Mouse (Mus musculus): Measurements from ENCODE around the gene Rapgefl1. TPM values are rescaled to one million over a fixed set of nuclear protein-coding genes. Genes with fewer than 3 reads are reported as not detected.

Gene Rapgefl1
- polyA plus RNA-seq, 1 experiment from 2014 or later, result 6.3 TPM

DNA sequence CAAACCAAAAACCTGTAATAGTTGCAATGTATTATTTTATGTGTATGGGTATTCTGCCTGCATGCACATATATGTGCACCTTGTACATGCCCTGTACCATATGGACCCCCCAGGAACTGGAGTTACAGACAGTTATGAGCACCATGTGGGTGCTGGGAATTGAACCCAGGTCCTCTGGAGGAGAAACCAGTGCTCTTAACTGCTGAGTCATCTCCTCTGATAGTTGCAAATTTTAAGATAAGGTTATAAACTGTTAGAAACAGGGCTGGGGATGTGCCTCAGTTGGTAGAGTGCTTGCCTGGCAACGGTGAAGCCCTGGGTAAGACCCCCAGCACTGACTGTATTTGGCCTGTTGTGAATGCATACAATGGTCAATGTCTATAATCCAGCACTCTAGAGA is 45.1 kb upstream of the Rapgefl1 start:
- Histone ChIP-seq H3K4me3 (ENCODE audit: low read depth, low read length) (no peak overlapping the region), H3K4me1 (ENCODE audit: control insufficient read depth, insufficient read depth, low read length) (peaks cover 19% of the 10 kb centered on the region), H3K27ac (replicated peaks; ENCODE audit: low read depth, low read length) (no peak overlapping the region), H3K27me3 (replicated peaks; ENCODE audit: control insufficient read depth, insufficient read depth, low read length) (no peaks in the 10 kb centered on the region), H3K36me3 (ENCODE audit: control insufficient read depth, insufficient read depth, low read length) (no peaks in the 10 kb centered on the region), H3K9ac (ENCODE audit: low read depth, low read length) (no peak overlapping the region), H3K4me2 (ENCODE audit: low read depth, low read length) (no peak overlapping the region), H3K9me3 (ENCODE audit: control insufficient read depth, low read length) (no peaks in the 10 kb centered on the region)
- DNase-seq (ENCODE audit: low spot score), result no peak
- WGBS, result 83% methylated on average over 1 of the region's 1 CpGs
- no peak for ATAC-seq (ENCODE audit: low read depth)

DNA sequence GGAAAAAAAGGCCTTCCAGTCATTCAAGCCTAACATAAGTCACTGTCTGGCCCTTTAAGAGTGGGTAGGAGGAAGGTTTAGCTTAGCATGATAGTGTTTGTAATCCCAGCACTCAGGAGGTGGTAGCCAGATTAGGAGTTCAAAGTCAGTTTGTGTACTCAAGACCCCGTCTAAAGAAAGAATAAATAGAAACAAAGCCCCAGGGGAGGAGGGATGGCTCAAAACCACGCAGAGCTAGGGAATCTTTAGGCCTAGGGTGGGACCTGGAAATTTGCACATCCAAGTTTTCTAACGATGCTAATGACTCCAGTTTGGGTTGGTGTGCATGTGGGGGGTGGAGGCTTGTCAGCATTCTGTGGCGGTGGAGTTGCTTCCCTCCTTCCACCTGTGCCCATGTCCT is 44.5 kb upstream of the Rapgefl1 start:
- no peak for ATAC-seq (ENCODE audit: low read depth)
- WGBS, result 20% methylated on average over 4 of the region's 4 CpGs

GRCm38 (mm10) chr11:98794469-98795014 is 42.0 kb upstream of the Rapgefl1 start:
- H3K27ac ChIP-seq (replicated peaks; ENCODE audit: low read depth, low read length), result peak overlapping the region; percentile 100
- WGBS, result 0% methylated on average over 25 of the region's 30 CpGs
- H3K36me3 ChIP-seq (ENCODE audit: control insufficient read depth, insufficient read depth, low read length), result peaks cover 18% of the 10 kb centered on the region
- peak overlapping the region; percentile 99 for H3K9ac ChIP-seq (ENCODE audit: low read depth, low read length)
- H3K9me3 ChIP-seq (ENCODE audit: control insufficient read depth, low read length), result no peaks in the 10 kb centered on the region
- H3K27me3 ChIP-seq (replicated peaks; ENCODE audit: control insufficient read depth, insufficient read depth, low read length), result no peaks in the 10 kb centered on the region
- ATAC-seq (ENCODE audit: low read depth) (peak; percentile 71), DNase-seq (ENCODE audit: low spot score) (peak; percentile 86)
- peaks cover 25% of the 10 kb centered on the region for H3K4me1 ChIP-seq (ENCODE audit: control insufficient read depth, insufficient read depth, low read length)
- peak overlapping the region; percentile 88 for H3K4me2 ChIP-seq (ENCODE audit: low read depth, low read length)
- peak overlapping the region; percentile 99 for H3K4me3 ChIP-seq (ENCODE audit: low read depth, low read length)

More for the DNA sequence above, 44.5 kb upstream of the Rapgefl1 start:
- Histone ChIP-seq H3K27me3 (replicated peaks; ENCODE audit: control insufficient read depth, insufficient read depth, low read length) (no peaks in the 10 kb centered on the region), H3K4me1 (ENCODE audit: control insufficient read depth, insufficient read depth, low read length) (peaks cover 16% of the 10 kb centered on the region), H3K4me3 (ENCODE audit: low read depth, low read length) (no peak overlapping the region), H3K4me2 (ENCODE audit: low read depth, low read length) (no peak overlapping the region), H3K9me3 (ENCODE audit: control insufficient read depth, low read length) (no peaks in the 10 kb centered on the region), H3K36me3 (ENCODE audit: control insufficient read depth, insufficient read depth, low read length) (no peaks in the 10 kb centered on the region), H3K27ac (replicated peaks; ENCODE audit: low read depth, low read length) (no peak overlapping the region), H3K9ac (ENCODE audit: low read depth, low read length) (no peak overlapping the region)
- DNase-seq (ENCODE audit: low spot score), result no peak

DNA sequence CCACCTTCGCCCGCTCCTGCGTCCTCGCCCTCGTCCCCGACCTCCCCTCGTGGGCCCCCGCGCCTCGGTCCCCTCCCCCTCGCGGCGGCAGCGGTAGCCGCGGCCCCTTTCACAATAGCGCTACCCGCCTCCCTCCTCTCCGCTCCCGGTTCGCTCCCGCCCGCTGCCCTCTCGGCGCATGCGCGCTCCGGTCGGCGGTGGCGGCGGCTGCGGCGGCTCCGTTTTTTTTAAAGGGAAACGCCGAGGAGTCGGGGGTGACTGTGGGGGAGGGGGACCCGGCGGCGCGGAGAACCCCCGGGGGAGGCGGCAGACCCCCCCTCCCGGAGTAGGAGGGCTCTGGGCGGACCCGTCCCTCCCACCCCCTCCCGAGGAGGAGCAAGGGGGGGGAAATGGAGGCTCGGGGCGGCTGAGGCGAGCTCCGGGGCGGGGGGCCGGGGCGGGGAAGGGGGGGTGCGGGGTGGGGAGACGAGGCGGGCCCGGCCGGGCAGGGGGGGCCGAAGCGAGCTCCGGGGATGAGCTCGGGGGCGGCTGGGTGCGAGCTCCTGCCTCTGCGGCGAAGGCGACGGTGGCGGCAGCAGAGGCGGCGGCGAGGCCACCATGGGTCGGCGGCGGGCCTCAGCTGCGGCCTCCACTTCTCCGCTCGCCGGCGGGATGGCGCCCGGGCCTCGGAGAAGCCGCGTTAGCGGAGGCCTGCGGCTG is 41.4 kb upstream of the Rapgefl1 start, which contains the start of gene Msl1:
Gene Msl1 (plus strand): TSS at position 502 of the 699 bp plus-strand sequence.
- Histone ChIP-seq H3K36me3 (ENCODE audit: control insufficient read depth, insufficient read depth, low read length) (peaks cover 25% of the 10 kb centered on the region), H3K9me3 (ENCODE audit: control insufficient read depth, low read length) (no peaks in the 10 kb centered on the region), H3K4me2 (ENCODE audit: low read depth, low read length) (peak within 1 kb of the TSS; percentile 88), H3K27me3 (replicated peaks; ENCODE audit: control insufficient read depth, insufficient read depth, low read length) (no peaks in the 10 kb centered on the region), H3K4me3 (ENCODE audit: low read depth, low read length) (peak within 1 kb of the TSS; percentile 99), H3K9ac (ENCODE audit: low read depth, low read length) (peak within 1 kb of the TSS; percentile 99), H3K4me1 (ENCODE audit: control insufficient read depth, insufficient read depth, low read length) (peaks cover 25% of the 10 kb centered on the region), H3K27ac (replicated peaks; ENCODE audit: low read depth, low read length) (peak within 1 kb of the TSS; percentile 100)
- peak; percentile 79 for ATAC-seq (ENCODE audit: low read depth)
- WGBS, result under 1% methylated on average over 30 of the region's 89 CpGs
- peak; percentile 93 for DNase-seq (ENCODE audit: low spot score)

- WGBS, result 0% methylated on average over 5 of the region's 74 CpGs
- Histone ChIP-seq H3K36me3 (ENCODE audit: control insufficient read depth, insufficient read depth, low read length) (peaks cover 32% of the 10 kb centered on the region), H3K9me3 (ENCODE audit: control insufficient read depth, low read length) (no peaks in the 10 kb centered on the region), H3K27me3 (replicated peaks; ENCODE audit: control insufficient read depth, insufficient read depth, low read length) (no peaks in the 10 kb centered on the region), H3K4me2 (ENCODE audit: low read depth, low read length) (peak overlapping the region; percentile 88), H3K27ac (replicated peaks; ENCODE audit: low read depth, low read length) (peak overlapping the region; percentile 100), H3K4me1 (ENCODE audit: control insufficient read depth, insufficient read depth, low read length) (peaks cover 25% of the 10 kb centered on the region), H3K4me3 (ENCODE audit: low read depth, low read length) (peak overlapping the region; percentile 99), H3K9ac (ENCODE audit: low read depth, low read length) (peak overlapping the region; percentile 99)
- DNase-seq (ENCODE audit: low spot score), result no peak
- ATAC-seq (ENCODE audit: low read depth), result peak; percentile 28
These were observed 40.7 kb upstream of the Rapgefl1 start for GRCm38 (mm10) chr11:98795714-98796514.

- Histone ChIP-seq H3K4me2 (ENCODE audit: low read depth, low read length) (peak overlapping the region; percentile 88), H3K9me3 (ENCODE audit: control insufficient read depth, low read length) (no peaks in the 10 kb centered on the region), H3K9ac (ENCODE audit: low read depth, low read length) (peak overlapping the region; percentile 99), H3K27ac (replicated peaks; ENCODE audit: low read depth, low read length) (peak overlapping the region; percentile 100), H3K4me1 (ENCODE audit: control insufficient read depth, insufficient read depth, low read length) (peaks cover 25% of the 10 kb centered on the region), H3K4me3 (ENCODE audit: low read depth, low read length) (peak overlapping the region; percentile 99), H3K27me3 (replicated peaks; ENCODE audit: control insufficient read depth, insufficient read depth, low read length) (no peaks in the 10 kb centered on the region), H3K36me3 (ENCODE audit: control insufficient read depth, insufficient read depth, low read length) (peaks cover 40% of the 10 kb centered on the region)
- 3% methylated on average over 23 of the region's 23 CpGs for WGBS
- ATAC-seq (ENCODE audit: low read depth), result peak; percentile 31
- DNase-seq (ENCODE audit: low spot score), result peak; percentile 89
These were observed 39.9 kb upstream of the Rapgefl1 start for GRCm38 (mm10) chr11:98796515-98797216.

GRCm38 (mm10) chr11:98797306-98797705 is 39.3 kb upstream of the Rapgefl1 start:
- peak overlapping the region; percentile 36 for H3K27ac ChIP-seq (replicated peaks; ENCODE audit: low read depth, low read length)
- H3K9ac ChIP-seq (ENCODE audit: low read depth, low read length), result peak overlapping the region; percentile 99

DNA sequence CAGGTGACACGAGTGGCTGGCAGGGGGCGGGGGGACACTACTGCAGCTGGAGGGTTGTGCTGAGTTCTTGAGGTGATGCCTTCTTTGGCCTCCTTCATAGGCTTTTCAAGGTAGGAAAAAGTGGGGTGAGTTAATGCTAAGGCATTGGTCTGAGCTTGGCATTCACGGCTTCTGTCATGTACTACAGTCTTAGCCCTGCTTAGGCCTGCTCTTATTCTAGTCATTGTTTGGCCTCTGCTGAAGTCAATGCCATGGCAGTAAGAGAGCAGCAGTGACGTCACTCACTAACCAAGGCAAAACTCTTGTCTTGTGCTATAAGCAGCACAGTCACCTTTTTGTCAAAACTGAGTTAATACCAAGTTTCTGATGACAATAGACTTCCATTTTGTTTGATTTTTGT is 38.7 kb upstream of the Rapgefl1 start:
- ATAC-seq (ENCODE audit: low read depth), result no peak
- Histone ChIP-seq H3K27ac (replicated peaks; ENCODE audit: low read depth, low read length) (0 out of 2 replicates have a peak overlapping the region, but pooled peaks have one; percentile 36), H3K9ac (ENCODE audit: low read depth, low read length) (peak overlapping the region; percentile 99), H3K4me2 (ENCODE audit: low read depth, low read length) (peak overlapping the region; percentile 88), H3K36me3 (ENCODE audit: control insufficient read depth, insufficient read depth, low read length) (peaks cover 52% of the 10 kb centered on the region), H3K4me1 (ENCODE audit: control insufficient read depth, insufficient read depth, low read length) (peaks cover 25% of the 10 kb centered on the region), H3K9me3 (ENCODE audit: control insufficient read depth, low read length) (no peaks in the 10 kb centered on the region), H3K4me3 (ENCODE audit: low read depth, low read length) (peak overlapping the region; percentile 99), H3K27me3 (replicated peaks; ENCODE audit: control insufficient read depth, insufficient read depth, low read length) (no peaks in the 10 kb centered on the region)
- 52% methylated on average over 4 of the region's 4 CpGs for WGBS
- no peak for DNase-seq (ENCODE audit: low spot score)

More at GRCm38 (mm10) chr11:98797306-98797705, 39.3 kb upstream of the Rapgefl1 start:
- H3K36me3 ChIP-seq (ENCODE audit: control insufficient read depth, insufficient read depth, low read length), result peaks cover 46% of the 10 kb centered on the region
- DNase-seq (ENCODE audit: low spot score), result no peak
- peak overlapping the region; percentile 99 for H3K4me3 ChIP-seq (ENCODE audit: low read depth, low read length)
- H3K9me3 ChIP-seq (ENCODE audit: control insufficient read depth, low read length), result no peaks in the 10 kb centered on the region
- H3K4me2 ChIP-seq (ENCODE audit: low read depth, low read length), result peak overlapping the region; percentile 88
- peaks cover 25% of the 10 kb centered on the region for H3K4me1 ChIP-seq (ENCODE audit: control insufficient read depth, insufficient read depth, low read length)
- no peaks in the 10 kb centered on the region for H3K27me3 ChIP-seq (replicated peaks; ENCODE audit: control insufficient read depth, insufficient read depth, low read length)
- WGBS, result 6% methylated on average over 5 of the region's 5 CpGs
- no peak for ATAC-seq (ENCODE audit: low read depth)

All from embryonic facial prominence, embryonic 14.5 days (tissue).